Mouse (Mus musculus): Measurements from ENCODE around the gene Ank3.

DNA sequence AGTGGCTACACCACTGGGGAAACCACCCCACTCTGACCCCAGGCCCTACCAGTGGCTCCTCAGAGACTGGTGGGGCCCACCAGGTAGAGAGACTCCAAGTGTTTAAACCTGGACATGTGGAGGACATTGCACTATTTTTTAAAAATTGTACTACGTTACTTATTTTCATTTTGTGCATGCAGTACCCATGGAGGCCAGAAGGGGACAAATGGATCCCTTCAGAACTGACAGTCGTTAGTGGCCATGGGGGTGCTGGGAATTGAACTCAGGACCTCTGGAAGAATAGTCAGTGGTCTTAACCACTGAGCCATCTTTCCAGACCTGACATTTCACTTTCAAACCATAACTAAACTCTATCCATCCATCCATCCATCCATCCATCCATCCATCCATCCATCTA, 183.0 kb downstream of the Ank3 start:
- no peak for TF ChIP-seq CTCF (IDR thresholded peaks at IDR 0.05; ENCODE audit: insufficient read depth, low read length)
- no peak for TF ChIP-seq POLR2A (IDR thresholded peaks at IDR 0.05; ENCODE audit: borderline replicate concordance, extremely low read depth, low read depth, low read length)

All from lung, adult 2 months (tissue).